Mouse (Mus musculus) stomach, postnatal 0 days (tissue): Measurements from ENCODE around the gene Card19. TPM values are rescaled to one million over a fixed set of nuclear protein-coding genes. Genes with fewer than 3 reads are reported as not detected.

Experiments
- ATAC-seq: fragments of 200-750 bp; cut with Nextera tagmentation; 2 replicates; pipeline ENCODE4 v1.8.0; 2017; ENCODE audit not compliant: low FRiP score, low TSS enrichment
- DNase-seq: peaks from one replicate; pipeline ENCODE4 v3.0.0-alpha.2; 2016; ENCODE audit warnings: low spot score
- H3K27ac ChIP-seq: fragments of 300-500 bp; sonication (generic); replicated peaks from 2 replicates; pipeline ENCODE4 v1.5.1; 2014; ENCODE audit warnings: mild to moderate bottlenecking, control low read depth
- H3K27me3 ChIP-seq: fragments of 300-500 bp; sonication (generic); 2 replicates; pipeline ENCODE4 v1.6.1; 2014; ENCODE audit warnings: low read length; ENCODE audit not compliant: control insufficient read depth, insufficient read depth
- H3K36me3 ChIP-seq: fragments of 300-500 bp; sonication (generic); 2 replicates; pipeline ENCODE4 v1.6.1; 2014; ENCODE audit warnings: low read length, mixed read lengths; ENCODE audit not compliant: control insufficient read depth, insufficient read depth
- H3K4me1 ChIP-seq: fragments of 300-500 bp; sonication (generic); replicated peaks from 2 replicates; pipeline ENCODE4 v1.6.1; 2014; ENCODE audit warnings: antibody characterized with exemption; ENCODE audit not compliant: control insufficient read depth, insufficient read depth
- H3K4me2 ChIP-seq: fragments of 300-500 bp; sonication (generic); replicated peaks from 2 replicates; pipeline ENCODE4 v1.6.1; 2014; ENCODE audit warnings: low read depth, mild to moderate bottlenecking, control low read depth, moderate library complexity
- H3K4me3 ChIP-seq: fragments of 300-500 bp; sonication (generic); 2 replicates; pipeline ENCODE4 v1.5.1; 2014; ENCODE audit warnings: low read depth, low read length, control low read depth
- H3K9ac ChIP-seq: fragments of 300-500 bp; sonication (generic); 2 replicates; pipeline ENCODE4 v1.6.1; 2014; ENCODE audit warnings: mild to moderate bottlenecking, low read length, control low read depth, mixed read lengths
- H3K9me3 ChIP-seq: fragments of 300-500 bp; sonication (generic); 2 replicates; pipeline ENCODE4 v1.6.1; 2016; ENCODE audit warnings: low read length; ENCODE audit not compliant: control insufficient read depth
- CTCF ChIP-seq: IDR thresholded peaks from 2 replicates; pipeline ENCODE4 v1.5.1; 2016; ENCODE audit warnings: antibody characterized with exemption, low read depth, mild to moderate bottlenecking, moderate library complexity
- EP300 ChIP-seq: optimal IDR thresholded peaks from 2 replicates; pipeline ENCODE3; 2016; ENCODE audit warnings: antibody characterized with exemption
- WGBS: fragments of 180-500 bp; shearing (Covaris S2); extraction: QIAGEN DNeasy Blood & Tissue Kit; methylation state at CpG from one replicate; pipeline ENCODE4 v1.1.7; 2014; 5-methylcytosine and 5-hydroxymethylcytosine counted together
- polyA plus RNA-seq: library from polyadenylated mRNA; unstranded; fragments of >200 nt; fragmentation: Nextera tagmentation; extraction: Ambion mirVana; gene quantifications from 2 replicates; pipeline ENCODE4 v1.2.1, GENCODE M21; 2015

Gene Card19
- 83.5 and 86.2 TPM in 2 replicates for polyA plus RNA-seq

DNA sequence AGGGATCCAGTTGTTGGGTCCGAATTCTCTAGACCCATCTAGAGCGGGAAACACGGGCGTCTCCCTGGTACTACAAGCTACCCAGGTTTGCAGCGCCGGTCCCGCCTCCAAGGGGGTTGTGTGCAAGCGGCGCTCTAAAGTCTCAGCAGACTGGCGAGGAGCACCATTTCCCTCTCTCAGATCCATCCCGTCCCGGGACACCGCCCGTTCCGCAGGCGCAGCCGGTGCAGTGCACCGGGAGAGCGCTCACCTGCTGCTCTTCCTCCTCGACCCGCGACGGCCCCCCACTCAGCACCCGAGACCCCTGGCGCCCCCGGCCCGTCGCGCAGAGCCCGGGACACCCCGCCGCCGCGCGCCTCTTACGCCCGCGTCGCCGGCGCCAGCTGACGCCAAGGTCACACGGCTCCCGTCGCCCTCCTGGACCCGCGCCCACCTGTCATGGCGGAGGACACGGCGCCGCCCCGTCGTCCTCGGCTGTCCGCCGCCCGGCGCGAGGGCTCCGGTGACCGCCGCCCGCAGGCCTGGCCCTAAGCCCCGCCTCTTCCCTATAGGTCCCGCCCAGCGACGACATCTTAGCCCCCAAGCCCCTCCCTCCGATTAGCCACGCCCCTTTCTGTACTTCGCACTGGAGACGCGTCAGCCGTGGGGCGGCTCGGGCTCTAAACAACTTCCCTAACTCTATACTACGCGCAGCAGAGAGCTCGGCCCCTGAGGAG is at the start of gene Card19:
TSS of gene Card19 (minus strand) at position 534 of the 716 bp plus-strand sequence.
- Histone ChIP-seq H3K9ac (peak within 1 kb of the TSS; percentile 95), H3K9me3 (no peaks in the 10 kb centered on the region), H3K27ac (peak within 1 kb of the TSS; percentile 95), H3K36me3 (no peaks in the 10 kb centered on the region), H3K4me3 (peak within 1 kb of the TSS; percentile 96), H3K4me2 (peak within 1 kb of the TSS; percentile 74), H3K27me3 (no peaks in the 10 kb centered on the region), H3K4me1 (peaks cover 12% of the 10 kb centered on the region)
- TF ChIP-seq CTCF (no peak), EP300 (no peak)
- peak; percentile 90 for ATAC-seq
- WGBS: 1% methylated on average over 69 of the region's 78 CpGs
- peak; percentile 97 for DNase-seq

DNA sequence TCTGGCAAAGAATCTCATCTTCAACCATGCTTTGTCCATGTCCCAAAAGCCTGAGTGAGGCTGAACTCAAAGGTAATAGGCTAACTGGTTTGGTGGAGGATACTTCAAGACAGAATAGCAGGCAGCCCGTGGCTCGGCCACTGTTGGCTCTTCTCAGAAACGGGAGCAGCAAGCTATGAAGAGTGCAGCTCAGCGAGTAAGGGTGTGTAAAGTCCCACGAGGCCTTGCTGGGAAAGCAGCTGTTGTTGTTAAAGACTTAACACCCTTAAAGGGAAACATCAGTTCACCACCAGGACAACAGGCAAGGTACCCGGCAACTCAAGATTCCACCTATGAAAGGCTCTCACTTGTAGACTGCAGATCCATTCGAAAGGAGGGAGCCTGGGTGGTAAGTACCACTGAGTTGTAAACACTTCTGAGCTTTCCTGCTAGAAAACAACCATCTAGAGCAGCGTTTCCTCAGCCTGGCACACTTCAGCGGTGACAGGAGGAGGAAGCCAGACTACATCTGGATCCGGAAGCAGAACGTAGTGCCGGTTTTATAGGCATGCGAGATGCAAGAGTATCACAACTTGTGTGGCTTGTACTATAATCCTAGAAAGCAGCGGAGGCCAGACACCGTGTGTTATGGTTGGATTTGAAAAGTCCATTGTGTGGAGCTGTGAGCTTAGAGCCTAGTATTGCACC is 44.3 kb upstream of the Card19 start:
- Histone ChIP-seq H3K9me3 (no peaks in the 10 kb centered on the region), H3K4me1 (no peaks in the 10 kb centered on the region), H3K9ac (no peak overlapping the region), H3K4me3 (no peak overlapping the region), H3K27me3 (no peaks in the 10 kb centered on the region), H3K36me3 (no peaks in the 10 kb centered on the region), H3K4me2 (no peak overlapping the region), H3K27ac (no peak overlapping the region)
- ATAC-seq (no peak), DNase-seq (no peak)
- 67% methylated on average over 15 of the region's 15 CpGs for WGBS
- TF ChIP-seq CTCF: no peak
- no peak for TF ChIP-seq EP300

DNA sequence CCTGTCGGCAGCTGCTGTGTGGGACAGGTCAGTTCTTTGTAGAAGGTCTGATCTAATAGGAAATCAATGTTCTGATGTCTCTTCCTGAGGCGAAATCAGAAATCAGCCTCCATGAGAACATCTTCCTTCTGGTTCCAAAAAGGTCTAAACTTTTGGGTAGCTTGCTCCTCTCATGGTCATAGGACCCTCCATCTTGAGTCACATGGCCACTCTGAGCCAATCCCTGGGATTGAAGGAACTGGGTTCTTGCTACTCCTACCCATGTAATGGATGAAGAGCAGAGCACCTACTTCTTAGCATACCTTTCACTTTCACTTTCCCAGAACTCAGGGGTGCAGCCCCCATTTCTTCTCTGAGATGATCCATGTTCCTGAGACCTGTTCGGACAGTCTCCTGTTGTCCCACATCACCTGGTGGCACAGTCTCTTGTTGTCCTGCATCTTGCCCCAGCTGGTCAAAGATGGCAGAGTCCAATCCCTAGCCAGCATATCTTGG is 42.0 kb upstream of the Card19 start:
- no peak for TF ChIP-seq CTCF
- TF ChIP-seq EP300: no peak
- Histone ChIP-seq H3K9me3 (no peaks in the 10 kb centered on the region), H3K27me3 (no peaks in the 10 kb centered on the region), H3K4me1 (no peaks in the 10 kb centered on the region), H3K4me3 (no peak overlapping the region), H3K4me2 (no peak overlapping the region), H3K27ac (no peak overlapping the region), H3K9ac (no peak overlapping the region), H3K36me3 (no peaks in the 10 kb centered on the region)
- 70% methylated on average over 3 of the region's 3 CpGs for WGBS
- no peak for DNase-seq
- no peak for ATAC-seq

DNA sequence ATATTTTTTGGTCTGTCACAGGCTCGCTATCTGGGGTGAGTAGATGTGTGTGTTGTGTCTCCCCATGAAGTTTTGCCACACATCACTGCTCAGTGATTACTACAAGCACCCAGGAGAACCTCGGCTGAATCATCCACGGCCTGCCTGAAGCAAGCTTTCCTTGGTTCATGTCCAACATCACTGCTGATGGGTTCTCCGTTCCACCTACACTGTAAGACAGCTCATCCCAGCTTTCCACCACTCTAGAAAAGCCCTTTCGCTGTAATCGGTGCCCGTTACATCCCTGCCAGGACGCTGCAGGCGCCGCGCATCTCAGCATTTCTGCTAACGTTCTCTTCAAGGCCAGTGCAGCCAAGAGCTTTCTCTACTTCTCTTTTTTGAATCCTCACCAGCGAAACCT is 36.9 kb upstream of the Card19 start:
- H3K9ac ChIP-seq: no peak overlapping the region
- DNase-seq: no peak
- no peak overlapping the region for H3K27ac ChIP-seq
- H3K4me2 ChIP-seq: no peak overlapping the region
- H3K27me3 ChIP-seq: no peaks in the 10 kb centered on the region; the same call in 1 of the 2 replicates
- no peaks in the 10 kb centered on the region for H3K9me3 ChIP-seq
- H3K4me3 ChIP-seq: no peak overlapping the region
- 0 out of 2 replicates have a peak, but pooled peaks cover 2% of the 10 kb centered on the region for H3K4me1 ChIP-seq
- WGBS: 88% methylated on average over 13 of the region's 13 CpGs
- TF ChIP-seq CTCF: no peak
- no peak for TF ChIP-seq EP300
- no peaks in the 10 kb centered on the region for H3K36me3 ChIP-seq
- ATAC-seq: no peak

DNA sequence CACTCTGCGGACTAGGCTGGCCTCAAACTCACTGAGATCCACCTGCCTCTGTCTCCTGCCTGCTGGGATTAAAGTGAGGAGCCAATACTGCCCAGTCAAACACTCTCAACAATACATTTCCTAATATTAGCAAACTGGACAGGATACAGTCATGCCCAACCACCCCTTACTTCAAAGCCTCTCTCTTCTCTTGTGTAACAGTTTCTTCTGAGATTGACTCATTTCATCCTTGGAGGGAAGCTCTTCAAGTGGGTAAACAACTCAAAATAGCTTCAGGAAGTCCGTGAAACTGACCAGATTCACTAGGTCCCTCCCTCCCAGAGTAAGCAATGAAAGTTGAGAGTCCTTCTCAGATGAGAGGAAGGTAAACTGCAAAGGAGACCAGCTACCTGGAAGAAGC is 36.3 kb upstream of the Card19 start:
- no peaks in the 10 kb centered on the region; the same call in 1 of the 2 replicates for H3K27me3 ChIP-seq
- no peak for TF ChIP-seq CTCF
- TF ChIP-seq EP300: no peak
- H3K27ac ChIP-seq: no peak overlapping the region
- H3K9me3 ChIP-seq: no peaks in the 10 kb centered on the region
- H3K4me2 ChIP-seq: no peak overlapping the region
- H3K4me3 ChIP-seq: no peak overlapping the region
- no peak overlapping the region for H3K9ac ChIP-seq
- ATAC-seq: no peak
- 52% methylated on average over 2 of the region's 2 CpGs for WGBS
- 0 out of 2 replicates have a peak, but pooled peaks cover 3% of the 10 kb centered on the region for H3K4me1 ChIP-seq
- H3K36me3 ChIP-seq: no peaks in the 10 kb centered on the region
- DNase-seq: no peak
